Mouse (Mus musculus): ENCODE measurements at regions not wholly inside any gene's neighbourhood (a gene's known extent, or its start where the extent isn't known, plus 50 kb on each side); places are given as distances from the start of the nearest gene placed in this dataset.

DNA sequence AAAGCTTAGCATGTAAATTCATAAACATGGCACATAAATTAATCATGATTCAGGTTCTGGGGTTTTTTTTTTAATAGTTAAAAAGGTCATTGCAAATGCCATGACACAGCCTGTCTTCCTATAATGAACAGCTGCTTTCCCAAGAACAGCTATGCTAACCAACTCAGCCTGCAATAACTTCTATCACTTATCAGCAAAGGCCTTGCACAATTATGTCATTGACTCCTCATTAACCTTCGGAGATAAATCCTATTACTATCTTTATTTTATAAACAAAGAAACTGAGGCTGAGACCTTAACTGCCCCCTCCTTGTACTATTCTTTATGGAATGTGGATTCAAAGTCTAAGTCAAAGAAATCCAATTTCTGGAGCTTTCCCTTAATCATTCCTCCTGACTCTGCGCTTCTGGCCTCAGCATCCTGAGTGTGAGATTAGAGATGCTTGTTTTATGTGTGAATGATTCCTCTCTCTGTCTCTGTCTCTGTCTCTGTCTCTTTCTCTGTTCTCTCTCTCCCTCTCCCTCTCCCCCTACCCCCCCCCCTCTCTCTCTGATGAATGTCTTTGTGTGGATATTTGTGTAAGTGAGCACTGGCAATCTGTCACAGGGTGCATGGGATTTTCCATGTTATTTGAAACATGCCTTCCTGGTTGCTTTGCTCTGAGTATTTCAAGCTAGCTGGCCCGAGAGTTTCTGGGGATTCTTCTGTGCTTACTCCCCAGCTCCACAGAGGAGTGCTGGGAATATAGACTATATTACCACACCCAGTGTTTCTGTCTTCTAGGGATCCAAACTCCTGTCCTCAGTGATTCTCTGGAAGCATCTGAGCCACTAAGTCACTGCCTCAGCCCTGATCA, 243.1 kb upstream of the Il12b start:
- peak; percentile 55 for DNase-seq (ENCODE audit: low read depth)

DNA sequence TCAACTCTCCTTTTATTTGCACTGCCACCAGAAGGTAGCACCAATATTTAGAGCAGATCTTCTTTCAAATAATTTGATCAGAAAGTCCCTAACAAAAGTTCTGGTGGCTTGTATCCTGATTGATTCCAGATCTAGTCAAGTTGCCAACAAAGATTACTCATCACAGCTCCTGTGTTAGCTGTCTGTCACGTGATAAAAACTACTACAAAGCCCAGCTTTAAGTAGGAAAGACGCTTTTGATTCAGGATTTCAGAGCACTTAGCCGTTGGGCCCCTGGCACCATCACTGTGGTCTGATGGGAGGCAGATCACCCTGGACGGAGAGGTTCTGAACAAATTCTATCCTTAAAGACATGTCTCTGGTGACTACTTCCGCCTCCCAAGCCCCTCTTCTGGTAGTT, 241.6 kb upstream of the Il12b start:
- peak; percentile 75 for DNase-seq (ENCODE audit: low read depth)

DNA sequence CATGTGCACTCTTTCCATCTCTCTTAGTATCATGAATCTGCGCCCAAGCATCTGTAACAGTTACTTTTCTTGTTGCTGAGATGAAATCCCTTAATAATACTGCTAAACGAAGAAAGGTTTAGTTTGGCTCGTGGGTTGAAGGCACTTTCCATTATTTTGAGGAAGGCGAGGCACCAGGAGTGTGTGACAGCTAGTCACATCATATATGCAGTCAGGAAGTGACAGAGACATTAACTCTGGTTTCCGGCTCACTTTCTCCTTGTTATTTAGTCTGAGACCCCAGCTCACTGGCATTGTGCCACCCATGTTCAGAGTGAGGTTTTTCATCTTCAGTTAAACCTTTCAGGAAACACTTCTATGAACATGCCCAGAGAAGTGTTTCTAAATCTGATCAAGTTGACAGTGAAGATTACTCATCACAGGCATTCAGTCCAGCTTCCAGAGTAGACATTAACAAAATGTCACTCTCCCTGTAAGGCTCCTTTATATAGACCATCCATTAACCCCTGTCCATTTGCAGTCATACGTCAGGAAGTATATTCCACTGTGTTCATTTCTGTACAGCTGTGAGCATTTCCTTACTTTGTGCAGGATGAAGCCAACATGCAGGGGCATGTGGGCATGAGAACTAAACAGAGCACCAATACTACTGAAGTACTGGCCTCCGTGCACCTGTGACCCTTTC, 238.0 kb upstream of the Il12b start:
- no peak for DNase-seq (ENCODE audit: low read depth)

DNA sequence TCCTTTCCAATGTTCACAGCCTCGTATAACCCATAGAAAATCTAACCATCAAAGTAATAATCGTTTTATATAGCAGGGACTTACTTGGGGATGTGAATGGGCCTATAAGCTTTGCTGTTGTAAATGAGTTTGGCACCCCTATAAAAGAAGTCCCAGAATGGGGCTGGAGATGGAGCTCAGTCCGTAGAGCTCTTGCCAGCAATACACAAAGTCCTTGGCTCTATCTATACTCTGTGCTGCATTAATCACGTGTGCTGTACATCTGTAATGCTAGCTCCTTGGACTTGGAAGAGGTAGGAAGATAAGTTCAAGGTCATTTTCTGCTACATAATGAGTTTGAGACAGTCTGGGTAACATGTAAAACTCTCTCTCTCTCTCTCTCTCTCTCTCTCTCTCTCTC, 236.8 kb upstream of the Il12b start:
- no peak for DNase-seq (ENCODE audit: low read depth)

DNA sequence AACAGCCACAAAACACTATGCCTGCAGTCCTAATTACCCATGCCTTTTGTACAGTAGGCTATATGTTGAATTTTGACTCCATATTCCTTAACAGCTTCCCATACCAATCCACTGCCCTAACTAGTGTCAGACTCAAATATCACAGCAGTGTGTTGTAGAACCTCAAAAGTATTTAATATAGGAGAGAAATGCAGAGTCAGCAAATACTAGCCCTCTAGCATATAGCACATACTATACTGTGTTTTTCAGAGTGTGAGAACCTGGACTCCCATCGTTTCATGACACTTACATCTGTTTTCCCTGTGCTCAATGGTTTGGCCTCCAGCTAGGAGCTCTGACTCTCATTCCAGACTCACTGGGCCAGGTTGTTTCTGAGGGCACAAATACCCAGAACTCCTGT, 236.1 kb upstream of the Il12b start:
- DNase-seq (ENCODE audit: low read depth), result no peak

DNA sequence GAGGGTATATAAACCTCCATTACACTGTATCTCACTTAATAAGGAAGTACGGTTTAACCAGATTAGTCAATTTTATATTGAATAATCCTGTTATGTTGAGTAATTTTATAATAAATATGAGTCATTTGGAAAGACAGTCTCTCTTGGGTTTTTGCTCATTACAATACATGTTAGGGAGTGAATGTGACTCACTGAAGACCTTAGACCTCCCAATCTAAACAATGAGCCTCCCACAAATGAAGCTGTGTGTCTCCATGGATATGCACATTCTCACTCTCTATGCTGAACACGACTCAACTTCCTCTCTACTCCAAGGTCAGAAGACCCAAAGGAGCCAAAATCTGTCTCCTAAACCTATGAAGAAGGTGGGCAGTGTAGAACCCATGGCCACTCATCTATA, 235.7 kb upstream of the Il12b start:
- DNase-seq (ENCODE audit: low read depth), result peak; percentile 81

DNA sequence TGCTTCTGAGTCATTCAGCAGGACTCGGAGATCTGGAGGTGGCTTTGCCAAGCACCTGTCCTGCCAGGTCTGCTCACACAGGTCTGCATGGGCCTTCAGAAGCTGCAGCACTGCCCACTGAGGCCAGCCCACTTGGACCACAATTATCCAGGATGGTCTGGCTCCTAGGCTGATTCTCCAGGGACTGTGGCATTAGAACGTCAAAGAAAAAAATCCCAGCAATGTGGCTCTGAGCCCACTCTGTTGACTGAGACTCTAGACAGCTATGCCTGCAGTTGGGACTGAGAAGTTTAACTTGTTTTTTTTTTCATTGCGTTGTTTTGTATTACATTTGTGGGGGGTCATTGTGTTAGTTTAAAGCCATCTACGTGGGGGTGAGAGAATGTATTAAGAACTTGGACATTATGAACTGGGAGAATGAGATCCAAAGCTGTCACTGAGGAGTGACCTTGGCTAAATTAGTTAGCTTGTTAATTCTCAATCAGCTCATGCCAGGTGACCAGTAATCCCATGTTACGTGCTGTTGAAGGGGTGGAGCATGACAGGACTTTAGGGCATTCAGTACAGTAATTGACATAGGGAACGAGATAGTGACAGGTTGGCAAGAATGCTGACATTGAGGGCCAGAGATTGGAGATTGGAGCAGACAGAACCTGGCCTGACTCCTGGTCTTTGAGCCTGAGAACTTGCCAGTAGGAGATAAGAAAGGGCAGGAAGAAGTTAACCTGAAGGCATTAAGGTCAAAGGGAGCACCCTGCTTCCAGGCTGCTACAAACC, 232.0 kb upstream of the Il12b start:
- DNase-seq (ENCODE audit: low read depth), result no peak

DNA sequence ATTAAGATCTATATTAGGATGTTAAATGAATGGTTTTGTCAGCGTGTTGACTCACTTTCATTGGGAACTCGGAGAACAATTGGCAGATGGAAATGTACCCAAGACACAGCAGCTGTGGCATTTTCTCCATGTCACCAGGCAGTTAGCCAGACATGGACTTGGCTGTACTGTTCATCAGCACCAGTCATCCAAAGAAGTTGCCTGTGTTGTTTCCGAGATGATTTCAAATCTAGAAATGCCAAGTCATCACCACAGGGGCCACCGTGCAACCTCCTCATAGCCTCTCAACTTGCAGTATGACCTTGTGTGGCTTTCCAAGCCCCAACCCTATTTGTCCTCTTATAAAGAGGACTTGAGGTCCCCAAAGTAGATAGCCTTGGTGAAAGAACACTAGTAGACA, 227.4 kb upstream of the Il12b start:
- no peak for DNase-seq (ENCODE audit: low read depth)

DNA sequence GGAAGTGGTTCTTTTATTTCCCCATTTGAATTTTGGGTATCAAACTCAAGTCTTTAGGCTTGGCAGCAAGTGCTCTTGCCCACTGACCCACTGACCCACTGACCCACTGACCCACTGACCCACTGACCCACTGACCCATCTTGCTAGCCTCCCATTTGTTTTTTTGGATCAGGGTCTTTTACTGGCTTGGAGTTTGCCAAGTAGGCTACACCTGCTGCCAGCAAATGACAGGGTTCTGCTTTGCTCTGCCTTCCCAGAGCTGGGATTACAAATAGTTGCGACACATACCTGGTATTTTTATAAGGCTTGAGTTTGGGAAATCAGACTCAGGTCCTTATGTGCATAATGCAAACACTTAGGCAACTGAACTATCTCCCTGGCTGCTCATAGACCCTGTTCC, 226.7 kb upstream of the Il12b start:
- no peak for DNase-seq (ENCODE audit: low read depth)

DNA sequence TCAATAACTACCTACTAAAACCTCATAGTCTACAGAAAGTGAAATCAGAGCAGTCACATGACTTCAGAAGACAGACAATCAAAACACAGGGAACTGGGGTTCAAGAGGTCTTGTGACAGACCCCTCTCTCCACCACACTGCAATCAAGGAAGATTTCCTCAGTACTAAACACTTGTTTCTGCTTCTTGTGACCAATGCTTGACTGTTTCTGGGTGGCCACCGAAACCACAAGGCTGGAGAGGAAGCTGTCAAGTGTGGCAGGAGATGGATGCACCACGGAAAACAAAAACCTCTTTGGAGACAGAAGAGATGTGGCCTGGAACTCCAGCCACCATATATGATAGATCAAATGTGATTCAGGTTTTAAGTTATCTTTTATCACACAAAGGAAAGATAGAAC, 225.3 kb upstream of the Il12b start:
- DNase-seq (ENCODE audit: low read depth), result no peak

DNA sequence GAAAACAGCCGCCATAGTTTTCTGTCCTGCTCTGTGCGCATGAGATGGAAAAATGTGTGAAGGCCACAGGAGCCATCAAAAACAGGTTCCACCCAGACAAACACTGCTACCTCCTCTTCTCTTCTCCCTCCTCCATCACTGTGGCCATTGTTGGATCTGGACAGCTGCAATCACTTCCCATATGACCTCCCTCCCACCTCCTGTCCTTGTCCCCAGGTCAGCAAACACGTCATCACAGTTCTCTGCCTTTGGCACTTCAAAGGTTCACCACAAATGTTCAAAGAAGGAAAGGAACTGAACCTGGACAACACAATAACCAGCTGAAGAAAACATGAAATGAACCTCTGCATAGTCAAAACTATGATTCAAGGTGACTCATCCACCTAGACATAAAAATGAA, 220.2 kb upstream of the Il12b start:
- DNase-seq (ENCODE audit: low read depth), result no peak

DNA sequence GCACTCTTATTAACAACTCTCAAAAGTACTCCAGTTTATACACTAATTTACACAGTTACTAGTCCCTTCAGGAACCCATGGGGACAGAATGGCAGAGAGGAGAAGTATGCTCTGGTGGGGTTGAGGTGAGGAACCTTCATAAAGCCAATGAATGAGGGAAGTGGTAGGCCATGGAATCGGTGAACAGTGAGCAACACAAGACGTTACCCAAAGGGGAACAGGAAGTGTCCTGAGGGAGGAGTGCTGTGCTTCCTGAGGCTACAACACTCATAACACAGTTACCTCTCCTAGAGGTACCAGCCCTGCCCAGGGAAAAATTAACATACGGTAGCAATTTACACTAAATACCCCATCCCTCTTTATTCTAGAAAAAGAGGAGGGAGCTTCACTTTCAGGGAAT, 216.0 kb upstream of the Il12b start:
- no peak for DNase-seq (ENCODE audit: low read depth)

DNA sequence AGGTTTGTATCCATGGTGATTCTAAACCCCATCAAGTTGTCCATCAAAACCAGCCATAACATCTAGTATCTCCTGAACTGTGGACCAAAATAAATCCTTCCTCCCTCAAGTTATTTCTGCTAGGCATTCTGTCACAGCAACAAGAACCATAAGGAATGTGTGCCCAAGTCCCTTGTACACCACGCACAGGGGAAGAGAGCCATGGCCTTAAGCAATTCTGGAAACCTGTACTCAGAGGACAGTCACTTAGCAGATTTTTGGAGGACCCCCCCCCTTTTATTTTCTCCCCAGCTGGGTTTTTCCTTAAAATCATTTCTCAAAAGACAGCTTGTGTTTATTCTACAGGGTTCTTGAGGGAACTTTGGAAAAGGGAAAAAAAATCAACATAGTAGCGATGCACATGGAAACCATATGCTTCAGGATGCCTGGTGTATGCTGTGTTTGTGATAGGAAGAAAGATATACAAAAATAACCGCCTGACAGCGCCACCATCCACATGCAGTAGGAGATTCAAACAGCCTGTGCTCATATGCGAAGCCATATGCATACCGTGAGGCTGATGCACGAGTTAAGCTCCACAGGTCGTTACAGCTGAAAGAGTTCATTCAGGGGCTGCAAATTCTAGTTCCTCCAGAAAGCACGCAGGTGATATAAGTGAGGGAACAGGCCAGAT, 214.5 kb upstream of the Il12b start:
- no peak for DNase-seq (ENCODE audit: low read depth)

DNA sequence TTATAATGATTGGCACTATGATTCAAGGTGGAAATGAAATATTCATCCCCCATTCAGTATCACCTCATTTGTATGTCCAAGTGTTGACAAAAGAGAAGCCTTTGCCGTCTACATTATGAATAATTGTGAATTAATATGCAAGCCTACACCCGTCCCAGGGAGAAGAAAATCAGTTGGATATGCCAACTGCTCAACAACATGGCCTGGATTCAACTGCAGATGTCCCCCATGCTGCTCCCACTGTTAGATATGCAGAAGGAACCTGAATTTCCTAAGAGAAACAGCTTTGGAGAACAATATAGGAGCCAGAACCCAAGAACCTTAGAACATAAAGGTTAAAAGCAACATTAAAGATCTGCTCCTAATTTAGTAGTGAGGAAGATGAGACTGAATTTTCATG, 211.7 kb upstream of the Il12b start:
- DNase-seq (ENCODE audit: low read depth), result no peak

DNA sequence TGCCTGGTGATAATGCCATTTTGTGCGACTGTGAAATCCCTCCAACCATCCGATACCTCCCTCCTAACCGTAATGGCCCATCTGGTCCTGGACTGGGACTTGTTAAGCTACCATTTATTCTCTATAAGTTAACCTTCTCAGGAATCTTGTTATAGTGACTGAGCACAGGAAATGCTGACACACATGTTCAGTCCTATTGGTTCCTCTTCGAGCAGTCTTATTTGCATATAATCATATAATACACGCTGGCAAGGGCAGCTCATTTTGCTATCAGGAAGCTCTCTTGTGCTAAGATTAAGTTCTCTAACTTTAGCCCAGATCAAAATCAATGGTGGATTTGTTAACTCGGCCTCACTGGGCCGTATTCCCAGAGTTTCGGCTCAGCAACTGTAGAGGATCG, 206.1 kb upstream of the Il12b start:
- DNase-seq (ENCODE audit: low read depth), result no peak

DNA sequence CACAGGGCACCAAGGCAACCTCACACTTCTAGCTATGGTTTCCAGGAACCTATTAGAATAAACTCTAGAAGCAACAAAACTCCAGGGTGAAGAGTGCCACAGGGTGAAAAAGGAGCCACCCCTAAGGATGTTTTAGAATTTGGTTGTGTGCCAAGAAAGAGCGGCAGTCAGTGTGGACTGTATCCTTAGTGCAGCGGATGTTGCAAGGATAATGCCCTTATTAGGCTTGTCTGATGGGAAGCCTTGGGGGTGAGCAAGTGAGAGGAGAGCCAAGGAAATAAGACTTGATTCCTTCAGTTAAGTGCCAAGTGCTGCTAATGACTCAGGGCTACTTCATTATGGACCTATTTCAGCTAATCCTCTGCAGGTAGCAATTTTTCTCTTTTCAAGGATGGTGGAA, 197.1 kb upstream of the Il12b start:
- DNase-seq (ENCODE audit: low read depth), result no peak

DNA sequence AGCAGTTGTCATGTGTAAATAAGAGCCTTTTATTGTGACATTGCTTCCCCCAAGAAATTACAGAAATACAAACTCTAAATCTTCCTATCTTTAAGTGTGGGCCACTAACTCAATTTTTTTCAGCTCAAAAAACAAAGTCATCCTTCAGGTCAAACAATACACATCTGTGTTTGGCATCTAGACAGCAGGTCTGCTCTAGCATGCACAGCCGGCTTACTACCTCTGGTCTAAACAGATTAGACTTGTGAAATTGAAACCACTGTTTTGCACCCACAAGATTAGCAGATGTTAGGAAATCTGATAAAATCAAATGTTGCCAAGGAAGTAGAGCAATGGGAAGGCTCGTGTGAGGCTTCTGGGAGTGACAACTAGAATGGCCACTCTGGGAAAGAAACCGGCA, 195.5 kb upstream of the Il12b start:
- peak; percentile 25 for DNase-seq (ENCODE audit: low read depth)

DNA sequence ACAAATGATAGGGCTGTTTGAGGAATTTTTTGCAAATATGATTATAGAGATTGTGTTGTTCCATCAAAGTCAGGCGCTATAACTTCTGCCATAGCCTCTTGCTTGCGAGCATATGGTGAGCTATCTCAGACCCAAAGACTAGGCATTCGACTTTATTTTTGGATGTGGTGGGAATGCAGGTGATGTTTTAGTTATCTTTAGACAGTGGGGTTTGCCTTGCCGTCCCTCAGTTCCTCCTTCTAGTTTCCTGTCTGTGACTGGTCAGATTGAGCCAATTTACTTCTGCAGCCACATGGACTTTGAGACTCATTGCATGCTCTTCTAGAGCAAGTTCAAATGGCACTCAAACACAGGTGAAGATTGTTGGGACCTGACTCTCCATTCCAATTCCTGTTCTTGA, 193.0 kb upstream of the Il12b start:
- DNase-seq (ENCODE audit: low read depth), result no peak

DNA sequence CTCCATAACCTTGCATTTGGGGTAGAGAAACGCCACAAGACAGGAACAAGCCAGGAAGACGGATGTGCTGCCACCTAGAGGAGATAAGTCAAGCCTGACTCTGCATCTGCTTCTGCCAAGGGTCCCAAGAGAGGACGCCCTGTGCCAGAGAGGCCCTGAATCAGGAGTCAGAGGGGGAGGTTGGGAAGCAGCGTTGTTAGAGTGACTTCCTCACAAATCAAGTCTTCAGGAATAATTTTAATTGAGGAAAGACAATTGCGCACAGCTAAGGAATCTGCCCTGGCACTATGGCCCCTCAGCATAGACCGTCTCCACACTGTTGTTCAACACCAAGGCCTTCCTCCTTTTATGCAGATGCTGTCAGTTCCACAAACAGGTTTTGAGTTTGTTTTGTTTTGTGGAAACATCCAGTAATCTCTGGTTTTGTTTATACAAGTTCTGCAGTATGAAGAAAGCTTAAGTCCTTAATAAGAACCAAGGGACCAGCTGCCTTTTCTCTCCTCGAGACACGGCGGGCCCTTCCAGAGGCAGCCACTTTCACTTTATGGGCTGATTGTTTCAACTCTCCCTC, 187.9 kb upstream of the Il12b start:
- DNase-seq (ENCODE audit: low read depth), result peak; percentile 49

DNA sequence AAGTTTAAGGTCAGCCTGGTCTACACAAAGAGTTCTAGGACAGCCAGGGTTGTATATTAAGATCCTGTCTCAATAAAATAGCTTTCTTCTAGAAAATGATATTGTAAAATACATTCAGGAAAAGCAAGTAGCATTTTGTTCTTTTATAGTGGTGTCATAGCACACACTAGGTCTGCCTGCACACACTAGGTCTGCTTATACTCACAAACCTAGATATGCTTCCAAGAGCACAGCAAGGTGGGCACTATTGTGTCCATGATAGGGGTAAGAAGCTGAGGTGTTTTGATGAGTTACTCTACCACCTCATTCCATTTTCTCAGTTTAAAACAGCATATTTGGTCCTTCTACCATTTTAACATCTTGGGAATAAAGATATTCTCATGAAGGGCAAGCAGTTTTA, 185.8 kb upstream of the Il12b start:
- no peak for DNase-seq (ENCODE audit: low read depth)

DNA sequence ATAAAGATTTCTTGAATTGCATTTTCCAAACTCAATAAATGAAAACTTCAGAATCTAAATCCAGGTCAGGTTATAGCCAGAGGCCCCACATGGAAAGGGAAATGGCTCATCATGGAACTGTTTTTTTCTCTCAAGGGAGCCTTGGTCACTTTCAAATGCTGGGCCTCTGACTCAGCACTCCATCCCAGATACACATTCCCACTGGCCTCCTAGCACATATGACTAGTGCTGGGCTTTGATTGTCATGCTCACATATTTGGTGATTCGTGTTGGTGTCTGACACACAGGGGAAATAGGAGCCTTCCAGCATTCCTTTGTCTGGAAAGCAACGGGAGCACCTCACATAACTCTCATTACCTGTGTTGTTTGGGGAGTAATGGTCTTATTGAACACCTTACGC, 183.5 kb upstream of the Il12b start:
- DNase-seq (ENCODE audit: low read depth), result peak; percentile 54

DNA sequence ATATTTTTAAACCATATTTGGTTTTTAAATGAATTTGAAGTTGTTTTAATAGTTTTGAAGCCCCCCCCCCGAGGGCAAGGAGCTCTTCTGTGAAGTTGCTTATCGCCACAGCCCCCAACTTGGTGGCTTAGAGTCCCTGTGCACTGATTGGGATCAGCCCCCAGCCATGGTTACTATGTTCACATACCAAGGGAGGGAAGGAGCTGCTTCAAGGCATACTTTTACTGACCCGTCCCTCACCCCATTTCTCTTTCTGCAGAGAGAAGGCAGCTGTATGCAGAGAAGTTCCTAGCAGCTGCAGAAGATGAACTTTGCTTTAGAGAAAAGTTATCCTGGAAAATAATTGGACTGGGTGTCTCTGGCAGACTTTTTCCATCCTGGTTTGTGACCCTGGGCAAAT, 179.9 kb upstream of the Il12b start:
- DNase-seq (ENCODE audit: low read depth), result no peak
